Mouse (Mus musculus) heart, embryonic 11.5 days (tissue): ENCODE results near the gene Timeless. TPM values are rescaled to one million over a fixed set of nuclear protein-coding genes. Genes with fewer than 3 reads are reported as not detected.
A peak's percentile ranks its signal among the peaks of the same experiment; 100 is the strongest.

ENCODE experiments used
- ATAC-seq: fragments of 200-750 bp; cut with Nextera tagmentation; replicated peaks from 2 replicates; pipeline ENCODE4 v1.8.0; 2017; ENCODE audit warnings: moderate library complexity; ENCODE audit not compliant: insufficient number of reproducible peaks, low FRiP score, low TSS enrichment
- H3K27ac ChIP-seq: fragments of 300-500 bp; sonication (generic); 2 replicates; pipeline ENCODE4 v1.5.1; 2014; ENCODE audit warnings: mild to moderate bottlenecking, low read depth, low read length
- H3K27me3 ChIP-seq: fragments of 300-500 bp; sonication (generic); 2 replicates; pipeline ENCODE4 v1.6.1; 2014; ENCODE audit warnings: mild to moderate bottlenecking, low read length, mixed read lengths; ENCODE audit not compliant: control insufficient read depth, insufficient read depth
- H3K36me3 ChIP-seq: fragments of 300-500 bp; sonication (generic); 2 replicates; pipeline ENCODE4 v1.6.1; 2014; ENCODE audit warnings: mild to moderate bottlenecking, low read length, moderate library complexity, mixed read lengths; ENCODE audit not compliant: control insufficient read depth, insufficient read depth
- H3K4me1 ChIP-seq: fragments of 300-500 bp; sonication (generic); 2 replicates; pipeline ENCODE4 v1.6.1; 2014; ENCODE audit warnings: low read length; ENCODE audit not compliant: control insufficient read depth, insufficient read depth
- H3K4me2 ChIP-seq: fragments of 300-500 bp; sonication (generic); 2 replicates; pipeline ENCODE4 v1.6.1; 2014; ENCODE audit warnings: mild to moderate bottlenecking, moderate library complexity
- H3K4me3 ChIP-seq: fragments of 300-500 bp; sonication (generic); 2 replicates; pipeline ENCODE4 v1.5.1; 2014; ENCODE audit warnings: low read depth, low read length
- H3K9ac ChIP-seq: fragments of 300-500 bp; sonication (generic); 2 replicates; pipeline ENCODE4 v1.6.1; 2014; ENCODE audit warnings: mild to moderate bottlenecking, low read depth, low read length, moderate library complexity
- H3K9me3 ChIP-seq: fragments of 300-500 bp; sonication (generic); replicated peaks from 2 replicates; pipeline ENCODE4 v1.6.1; 2016; ENCODE audit warnings: low read length; ENCODE audit not compliant: control insufficient read depth
- WGBS: fragments of 180-500 bp; shearing (Covaris S2); extraction: QIAGEN DNeasy Blood & Tissue Kit; methylation state at CpG from one replicate; pipeline ENCODE4 v1.1.7; 2014; ENCODE audit not compliant: insufficient replicate concordance; 5-methylcytosine and 5-hydroxymethylcytosine counted together
- polyA plus RNA-seq: library from polyadenylated mRNA; unstranded; fragments of >200 nt; fragmentation: Nextera tagmentation; extraction: Ambion mirVana; gene quantifications from 2 replicates; pipeline ENCODE4 v1.2.1, GENCODE M21; 2014

Gene Timeless
- polyA plus RNA-seq, 1 experiment from 2014 or later: 34.2 TPM

DNA sequence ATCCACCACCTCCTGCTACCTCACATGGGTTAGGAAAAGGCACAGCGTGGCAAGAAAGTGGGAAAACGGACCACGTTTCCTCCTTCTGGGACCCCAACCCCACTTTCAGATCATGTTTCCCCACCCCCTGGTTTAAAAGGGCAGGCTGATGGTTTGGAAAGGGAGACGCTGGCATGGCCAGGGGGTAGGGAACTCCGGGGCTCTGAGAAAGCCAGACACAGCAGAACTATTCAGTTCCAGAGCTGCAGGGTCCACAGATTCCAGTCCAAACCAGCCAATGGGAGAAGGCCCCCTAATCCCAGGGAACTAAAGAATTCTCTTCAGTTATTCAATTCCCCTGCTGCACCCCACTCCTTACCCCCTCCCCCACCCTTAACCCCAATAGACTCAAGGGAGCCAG lies 6.8 kb upstream of the Timeless start:
- Histone ChIP-seq H3K9ac (no peak overlapping the region), H3K4me3 (no peak overlapping the region), H3K9me3 (no peaks in the 10 kb centered on the region), H3K4me2 (no peak overlapping the region), H3K36me3 (no peaks in the 10 kb centered on the region), H3K27me3 (no peaks in the 10 kb centered on the region), H3K27ac (no peak overlapping the region), H3K4me1 (peaks cover 4% of the 10 kb centered on the region; the same call in 1 of the 2 replicates)
- WGBS: 42% methylated on average over 5 of the region's 5 CpGs
- ATAC-seq: no peak

DNA sequence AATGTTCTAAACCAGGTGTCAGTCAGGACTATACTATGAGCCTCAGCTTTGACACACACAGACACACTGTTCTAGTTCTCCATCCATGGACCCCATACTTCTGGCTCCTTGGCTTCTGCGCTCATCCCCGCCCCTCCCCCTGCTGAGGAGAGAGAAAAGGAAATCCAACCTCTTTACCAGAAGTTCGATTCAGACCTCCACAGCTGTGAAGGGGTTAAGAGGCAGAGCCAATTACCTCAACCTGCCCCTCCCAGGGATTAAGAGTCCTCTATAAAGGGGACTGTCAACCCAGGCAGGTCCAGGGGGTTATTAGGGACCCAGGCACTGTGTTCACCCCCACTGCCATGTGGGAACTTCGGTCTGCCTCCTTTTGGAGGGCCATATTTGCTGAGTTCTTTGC lies 6.3 kb upstream of the Timeless start, which contains the start of gene Mip:
Gene Mip, plus strand, starts transcription at position 301 of the 400 bp plus-strand sequence.
- no peak within 1 kb of the TSS for H3K9ac ChIP-seq
- H3K27ac ChIP-seq: no peak within 1 kb of the TSS
- H3K4me3 ChIP-seq: no peak within 1 kb of the TSS
- H3K9me3 ChIP-seq: no peaks in the 10 kb centered on the region
- H3K36me3 ChIP-seq: no peaks in the 10 kb centered on the region
- ATAC-seq: no peak
- H3K27me3 ChIP-seq: no peaks in the 10 kb centered on the region
- H3K4me1 ChIP-seq: peaks cover 4% of the 10 kb centered on the region; the same call in 1 of the 2 replicates
- H3K4me2 ChIP-seq: no peak within 1 kb of the TSS
- 51% methylated on average over 4 of the region's 4 CpGs for WGBS

DNA sequence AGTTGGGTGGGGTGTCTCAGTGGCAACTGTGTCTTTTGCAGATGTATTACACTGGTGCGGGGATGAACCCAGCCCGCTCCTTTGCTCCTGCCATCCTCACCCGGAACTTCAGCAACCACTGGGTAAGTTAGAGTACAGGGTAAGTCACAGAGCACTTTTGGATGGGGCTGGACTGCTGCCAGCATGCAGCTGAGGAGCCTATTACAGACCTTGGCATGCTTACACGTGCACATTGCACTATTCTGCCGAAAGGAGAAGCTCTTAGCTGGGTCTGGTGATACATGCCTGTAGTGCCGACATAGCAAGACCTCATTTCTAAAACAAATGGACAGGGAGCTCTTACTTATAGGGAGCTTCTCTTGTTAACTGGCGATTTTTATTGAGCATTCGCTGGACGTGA lies 4.3 kb upstream of the Timeless start:
- Histone ChIP-seq H3K4me3 (no peak overlapping the region), H3K4me2 (no peak overlapping the region), H3K9ac (no peak overlapping the region), H3K27me3 (no peaks in the 10 kb centered on the region), H3K36me3 (no peaks in the 10 kb centered on the region), H3K4me1 (peaks cover 10% of the 10 kb centered on the region; the same call in 1 of the 2 replicates), H3K27ac (no peak overlapping the region), H3K9me3 (no peaks in the 10 kb centered on the region)
- 75% methylated on average over 9 of the region's 9 CpGs for WGBS
- no peak for ATAC-seq

DNA sequence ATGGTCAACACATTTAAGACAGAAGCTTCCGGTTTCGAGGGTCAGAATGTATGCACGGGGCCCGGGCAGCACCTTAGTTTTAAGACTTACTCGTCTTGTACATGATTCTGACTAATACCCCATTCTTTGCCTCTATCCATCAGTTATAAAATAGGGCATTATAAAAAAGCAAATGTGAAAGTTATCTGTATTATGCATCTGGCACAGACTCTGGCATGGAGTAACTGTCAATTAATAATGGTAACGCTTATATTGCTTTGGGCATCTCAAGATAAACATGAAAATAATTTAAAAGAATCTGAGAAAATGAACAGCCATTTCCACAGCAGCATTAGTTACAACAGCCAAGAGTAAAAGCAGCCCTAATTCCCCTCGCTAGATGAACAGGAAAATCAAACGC lies 3.9 kb upstream of the Timeless start:
- H3K9ac ChIP-seq: no peak overlapping the region
- H3K4me2 ChIP-seq: no peak overlapping the region
- H3K36me3 ChIP-seq: no peaks in the 10 kb centered on the region
- 89% methylated on average over 8 of the region's 8 CpGs for WGBS
- no peak overlapping the region for H3K4me3 ChIP-seq
- no peaks in the 10 kb centered on the region for H3K27me3 ChIP-seq
- H3K4me1 ChIP-seq: peaks cover 10% of the 10 kb centered on the region; the same call in 1 of the 2 replicates
- H3K9me3 ChIP-seq: no peaks in the 10 kb centered on the region
- H3K27ac ChIP-seq: no peak overlapping the region
- no peak for ATAC-seq

DNA sequence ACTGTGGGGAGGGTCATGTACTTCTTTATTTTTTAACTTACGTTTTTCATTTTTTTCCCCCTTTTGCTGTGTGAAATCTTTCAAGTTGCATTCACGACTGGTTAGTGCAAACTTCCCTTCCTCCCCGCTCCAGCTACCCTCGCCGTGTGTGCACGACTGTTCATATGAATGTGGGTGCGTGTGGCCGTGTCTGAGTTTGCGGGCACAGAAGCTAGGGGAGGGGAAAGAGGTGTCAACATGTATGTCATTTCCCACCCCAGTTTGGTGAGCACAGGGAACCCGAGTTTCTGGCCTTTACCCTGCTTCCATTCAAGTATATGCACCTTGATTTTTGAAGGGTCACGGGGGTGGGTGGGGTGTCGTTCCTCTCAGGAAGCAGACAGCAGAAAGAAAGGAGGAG lies 1.3 kb upstream of the Timeless start:
- 0 out of 2 replicates have a peak overlapping the region, but pooled peaks have one; percentile 95 for H3K9ac ChIP-seq
- H3K27me3 ChIP-seq: no peaks in the 10 kb centered on the region
- 83% methylated on average over 12 of the region's 12 CpGs for WGBS
- H3K9me3 ChIP-seq: no peaks in the 10 kb centered on the region
- H3K4me2 ChIP-seq: no peak overlapping the region; the same call in 1 of the 2 replicates
- H3K27ac ChIP-seq: no peak overlapping the region
- no peak for ATAC-seq
- no peaks in the 10 kb centered on the region for H3K36me3 ChIP-seq
- peaks cover 9% of the 10 kb centered on the region for H3K4me1 ChIP-seq
- H3K4me3 ChIP-seq: no peak overlapping the region

DNA sequence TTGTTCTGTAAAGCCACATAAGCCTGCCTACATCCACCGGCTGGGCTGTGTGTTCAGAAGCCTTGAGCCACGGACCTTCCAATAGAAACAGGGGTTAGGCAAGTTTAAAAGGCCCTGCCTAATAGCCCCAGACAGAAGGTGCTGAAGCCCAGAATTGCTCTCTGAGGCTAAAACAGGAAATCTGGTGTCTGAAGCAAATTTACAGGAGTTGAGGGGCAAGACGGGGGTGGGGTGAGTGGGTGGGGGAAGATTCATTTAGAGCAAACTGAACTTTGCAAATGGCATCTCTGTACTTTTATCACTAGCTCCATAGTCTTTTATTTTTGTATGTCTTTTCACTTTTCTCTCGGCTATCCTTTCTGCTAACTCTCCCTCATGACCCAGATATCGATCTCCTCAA lies 719 bp upstream of the Timeless start:
- Histone ChIP-seq H3K9me3 (no peaks in the 10 kb centered on the region), H3K4me2 (peak overlapping the region; percentile 70), H3K4me1 (peaks cover 9% of the 10 kb centered on the region), H3K4me3 (peak overlapping the region; percentile 83), H3K27me3 (no peaks in the 10 kb centered on the region), H3K27ac (peak overlapping the region; percentile 88), H3K36me3 (no peaks in the 10 kb centered on the region), H3K9ac (peak overlapping the region; percentile 95)
- no peak for ATAC-seq
- 20% methylated on average over 5 of the region's 5 CpGs for WGBS

DNA sequence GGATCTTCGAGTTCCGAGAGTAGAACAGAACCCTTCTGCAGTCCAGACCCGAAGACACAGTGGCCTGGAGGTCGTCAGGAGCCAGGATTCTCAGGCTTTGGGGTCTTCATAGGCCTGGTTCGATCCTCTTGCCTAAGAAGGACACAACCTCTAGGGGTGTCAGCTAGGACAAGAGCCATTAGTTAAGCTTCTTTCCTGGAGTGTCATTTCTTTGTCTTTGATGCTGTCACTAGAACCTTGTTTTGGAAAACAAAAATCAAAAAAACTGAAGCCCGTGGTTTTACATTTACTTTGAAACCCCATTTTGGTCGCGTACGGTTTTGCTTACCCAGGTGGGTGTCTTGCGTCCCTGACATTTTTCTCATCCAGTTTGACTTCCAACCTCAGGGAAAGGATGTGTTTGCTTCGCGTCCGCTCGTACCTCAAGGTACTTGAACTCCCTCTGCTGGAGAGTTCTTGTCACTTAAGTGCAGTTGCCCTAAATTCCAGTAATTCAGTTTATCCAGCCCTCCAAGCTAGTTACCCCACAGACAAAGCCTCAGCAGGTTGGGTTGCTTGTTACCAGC lies 638 bp downstream of the Timeless start:
- Histone ChIP-seq H3K4me3 (peak overlapping the region; percentile 83), H3K4me1 (peaks cover 9% of the 10 kb centered on the region), H3K9me3 (no peaks in the 10 kb centered on the region), H3K4me2 (peak overlapping the region; percentile 70), H3K27me3 (no peaks in the 10 kb centered on the region), H3K9ac (peak overlapping the region; percentile 95), H3K27ac (peak overlapping the region; percentile 88), H3K36me3 (no peaks in the 10 kb centered on the region)
- ATAC-seq: peak; percentile 33
- WGBS: under 1% methylated on average over 14 of the region's 14 CpGs

DNA sequence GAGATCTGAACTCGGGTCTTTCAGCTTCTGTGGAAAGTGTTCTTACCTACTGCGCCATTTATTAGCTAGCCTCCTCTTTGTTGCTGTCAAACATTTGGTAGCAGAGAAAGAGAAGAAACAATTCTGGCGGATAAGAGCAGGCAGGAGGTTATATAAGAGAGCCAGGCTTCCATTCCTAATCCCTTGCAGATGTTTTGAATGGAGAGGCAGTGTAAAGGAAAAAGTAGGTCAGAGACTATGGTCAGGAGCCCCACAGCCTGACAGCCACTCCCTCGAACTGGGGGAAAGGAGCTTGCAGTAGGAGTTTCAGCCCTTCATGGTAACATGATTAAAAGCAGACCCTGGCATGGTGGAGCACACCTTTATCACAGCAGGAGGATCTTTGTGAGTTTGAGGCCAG lies 4.5 kb downstream of the Timeless start:
- no peak for ATAC-seq

More for the DNA sequence above, 4.5 kb downstream of the Timeless start:
- 71% methylated on average over 4 of the region's 4 CpGs for WGBS
- Histone ChIP-seq H3K4me3 (no peak overlapping the region), H3K36me3 (peaks cover 5% of the 10 kb centered on the region), H3K9me3 (no peaks in the 10 kb centered on the region), H3K4me1 (peaks cover 3% of the 10 kb centered on the region; the same call in 1 of the 2 replicates), H3K27ac (no peak overlapping the region), H3K27me3 (no peaks in the 10 kb centered on the region), H3K9ac (no peak overlapping the region), H3K4me2 (no peak overlapping the region)
